Mouse (Mus musculus) spleen, postnatal 14 days (tissue): ENCODE results near the gene Cdc42ep5.

ENCODE experiments used
- DNase-seq, 2 experiments: peaks; one replicate each; pipeline ENCODE4 v3.0.0; 2021 to 2022; ENCODE audit warnings: low spot score in 2 of 2

The Cdc42ep5 gene

DNA sequence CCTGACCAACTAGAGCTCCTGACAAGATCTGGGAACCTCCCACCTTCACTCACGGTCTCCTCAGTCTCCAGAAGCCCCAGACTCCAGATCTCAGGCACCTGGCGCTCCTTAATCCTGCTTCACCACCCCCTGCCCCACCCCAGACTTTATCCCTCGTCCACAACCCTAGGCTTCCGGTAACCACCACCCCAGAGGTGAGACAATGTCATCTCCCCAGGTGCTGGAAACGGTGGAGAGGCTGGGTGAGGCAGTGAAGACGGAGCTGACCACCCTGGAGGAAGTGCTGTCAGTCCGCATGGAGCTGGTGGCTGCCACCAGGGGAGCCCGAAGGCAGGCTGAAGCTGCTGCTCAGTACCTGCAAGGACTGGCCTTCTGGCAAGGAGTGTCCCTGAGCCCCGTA lies 39.4 kb downstream of the Cdc42ep5 start:
- no peak for DNase-seq

DNA sequence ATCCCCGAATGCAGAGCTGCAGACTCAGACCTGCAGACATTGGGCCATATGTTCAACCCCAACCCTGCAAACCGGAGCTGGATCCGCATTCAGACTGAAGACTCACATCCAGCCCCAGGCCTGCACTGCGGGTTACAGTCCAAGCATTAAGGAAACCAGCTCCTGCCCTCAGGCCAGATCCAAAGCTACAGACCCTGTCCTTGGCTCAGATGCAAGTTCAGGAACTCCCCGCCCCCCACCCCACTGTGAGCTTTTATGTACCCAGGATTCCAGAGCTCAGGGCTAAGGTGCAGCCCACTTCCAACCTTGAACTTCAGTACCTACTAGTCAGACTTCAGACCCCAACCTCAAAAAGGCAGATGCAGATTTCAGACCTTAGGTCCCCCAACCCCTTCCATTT lies 39.8 kb downstream of the Cdc42ep5 start:
- no peak for DNase-seq

DNA sequence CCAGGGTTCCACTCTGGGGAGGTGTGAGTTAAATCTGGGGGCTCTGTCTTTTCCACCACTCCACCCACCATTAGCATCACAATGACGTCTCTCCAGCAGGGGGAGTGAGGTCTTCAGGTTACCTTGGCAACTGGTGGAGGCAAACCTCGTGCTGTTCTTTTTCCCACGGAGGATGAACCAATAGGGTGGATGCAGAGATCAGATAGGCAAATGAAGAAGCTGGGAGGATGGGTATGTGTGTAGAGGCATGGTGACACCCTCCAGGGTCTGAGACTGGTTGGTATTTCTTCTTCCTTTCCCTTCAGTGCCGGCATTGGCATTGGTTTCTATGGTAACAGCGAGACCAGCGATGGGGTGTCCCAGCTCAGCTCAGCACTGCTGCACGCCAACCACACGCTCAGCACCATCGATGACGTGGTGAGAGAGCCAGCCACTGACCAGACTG lies 40.3 kb downstream of the Cdc42ep5 start:
- DNase-seq: no peak

DNA sequence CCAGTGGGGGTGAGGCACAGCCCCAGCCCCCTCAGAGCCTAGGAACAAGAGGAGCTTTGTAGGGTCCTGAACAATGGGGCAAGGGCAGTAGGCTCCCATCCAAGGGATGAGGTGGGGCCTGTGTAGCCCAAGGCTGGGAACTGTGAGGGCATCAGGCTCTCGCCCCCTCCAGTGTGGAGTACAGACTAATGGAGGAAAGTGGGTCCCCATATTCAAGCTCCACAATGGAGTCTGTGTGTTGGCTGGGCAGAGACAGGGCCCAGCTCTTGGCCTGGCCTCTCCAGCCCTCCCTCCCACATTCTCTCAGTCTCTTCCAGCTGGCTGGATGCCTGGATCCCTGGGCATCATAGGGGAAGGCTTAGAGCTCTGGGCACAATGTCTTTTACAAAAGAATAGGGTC lies 40.9 kb downstream of the Cdc42ep5 start:
- DNase-seq: no peak

DNA sequence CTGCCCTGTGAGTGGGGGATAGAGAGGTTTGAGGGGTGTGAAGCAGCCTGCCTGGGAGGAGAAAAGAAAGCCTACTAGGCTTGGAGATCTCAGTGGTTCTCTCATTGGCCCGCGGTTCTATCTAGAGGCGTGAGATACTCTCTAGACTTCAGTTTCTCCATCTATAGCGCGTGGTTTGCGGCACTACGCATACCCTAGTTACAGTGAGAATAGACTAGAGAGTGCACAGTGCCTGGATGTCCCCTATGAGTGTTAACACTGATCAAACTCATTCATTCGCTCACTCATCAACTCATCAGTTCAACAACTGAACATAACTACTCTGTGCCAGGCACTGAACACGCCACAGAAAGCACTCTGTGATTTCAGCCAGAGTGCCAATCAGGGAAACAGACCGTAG lies 41.9 kb downstream of the Cdc42ep5 start:
- DNase-seq: no peak

DNA sequence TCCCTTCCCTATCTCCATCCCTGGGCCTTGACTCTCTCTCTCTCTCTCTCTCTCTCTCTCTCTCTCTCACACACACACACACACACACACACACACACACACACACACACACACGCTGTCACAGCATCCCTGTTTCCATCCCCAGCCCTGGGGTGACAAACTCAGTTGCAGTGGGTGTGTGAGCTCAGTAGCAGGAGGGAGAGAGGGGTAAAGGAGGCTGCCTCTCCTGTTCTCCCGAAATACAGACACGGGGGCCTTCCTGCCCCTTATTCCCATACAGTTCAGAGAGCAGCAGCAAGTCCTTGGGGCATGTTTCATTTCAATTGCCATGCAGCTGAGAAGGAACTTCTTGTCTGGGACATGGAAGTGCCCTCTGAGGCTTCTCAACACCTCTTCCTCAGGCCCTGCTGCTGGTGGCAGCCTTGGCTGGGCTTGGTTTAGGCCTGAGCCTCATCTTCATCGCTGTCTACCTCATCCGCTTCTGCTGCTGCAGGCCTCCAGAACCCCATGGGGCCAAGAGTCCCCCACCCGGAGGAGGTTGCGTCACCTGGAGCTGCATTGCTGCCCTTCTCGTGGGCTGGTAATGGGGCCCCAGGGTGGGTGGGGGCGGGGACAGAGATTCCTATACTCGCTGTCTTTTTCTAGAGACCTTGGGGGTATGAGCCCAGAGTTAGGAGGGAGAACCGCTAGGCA lies 42.4 kb downstream of the Cdc42ep5 start:
- no peak for DNase-seq

DNA sequence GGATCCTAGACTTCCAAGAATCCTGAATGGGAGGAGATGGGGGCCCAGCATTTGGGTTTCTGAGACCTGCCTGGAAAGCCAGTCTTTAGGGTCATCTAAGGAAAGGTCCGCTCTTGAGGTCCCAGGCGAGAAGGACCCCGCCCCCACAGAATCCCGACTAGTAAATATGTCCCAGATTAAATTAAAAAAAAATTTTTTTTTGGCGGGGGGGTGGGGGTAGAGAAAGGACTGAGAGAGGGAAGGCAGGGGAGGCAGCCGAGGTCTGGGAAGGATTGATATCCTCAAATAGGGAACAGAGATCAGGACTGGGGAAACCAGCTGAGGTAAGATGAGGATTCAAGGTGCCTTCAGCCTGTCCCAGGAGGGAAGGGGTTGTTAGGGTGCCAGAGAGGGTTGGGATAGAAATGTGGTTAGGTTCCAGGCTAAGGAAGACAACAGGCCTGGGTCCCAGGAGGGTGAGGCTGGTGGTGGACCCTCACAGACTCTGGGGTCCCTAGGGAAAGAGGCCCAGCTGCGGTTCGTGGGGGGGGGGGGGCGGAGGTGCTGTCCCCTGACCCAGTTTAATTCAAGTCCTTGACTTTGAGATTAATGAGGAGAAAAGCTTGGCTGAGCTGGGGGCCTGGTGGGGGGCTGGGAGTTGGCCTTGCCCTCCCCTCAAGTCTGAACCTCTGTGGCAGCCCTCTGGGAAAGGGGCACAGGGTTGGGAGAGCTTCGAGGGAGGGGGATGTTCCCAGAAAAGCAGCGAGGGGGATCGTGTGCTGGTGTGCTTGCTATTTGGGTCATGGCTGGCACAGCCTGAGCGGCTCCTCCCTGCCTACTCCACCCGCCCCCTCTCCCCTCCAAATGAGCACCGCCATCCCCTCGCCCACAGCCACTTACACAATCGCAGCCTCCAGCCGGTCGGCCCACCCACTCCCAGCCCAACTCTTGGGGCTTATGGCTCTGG lies 44.4 kb downstream of the Cdc42ep5 start:
- DNase-seq: no peak

DNA sequence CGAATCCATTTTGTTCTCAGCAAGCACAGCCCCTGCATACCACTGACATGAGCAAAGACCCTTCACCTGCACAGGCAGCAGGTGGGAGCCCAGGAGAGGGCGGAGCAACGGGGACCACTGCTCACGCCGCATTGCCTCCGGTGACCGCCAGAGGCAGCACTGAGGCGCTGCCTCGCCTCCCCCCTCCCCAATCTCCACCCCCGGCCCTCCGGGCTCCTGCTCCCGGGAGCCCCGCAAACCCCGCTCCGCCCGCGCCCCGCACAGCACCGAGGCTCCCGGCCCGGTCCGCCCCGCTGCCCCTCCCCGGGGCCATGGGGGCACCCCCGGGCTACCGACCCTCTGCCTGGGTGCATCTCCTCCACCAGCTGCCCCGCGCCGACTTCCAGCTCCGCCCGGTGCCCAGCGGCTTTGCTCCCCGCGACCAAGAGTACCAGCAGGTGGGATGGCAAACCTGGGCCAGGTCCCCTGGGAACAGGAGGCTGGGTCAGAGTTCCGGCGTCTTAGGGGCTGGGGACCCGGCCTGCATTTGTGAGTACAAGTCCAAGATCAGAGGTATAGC lies 45.2 kb downstream of the Cdc42ep5 start, which contains the start of gene Ttyh1:
TSS of gene Ttyh1 (plus strand) at position 65 of the 559 bp plus-strand sequence.
- DNase-seq: no peak

DNA sequence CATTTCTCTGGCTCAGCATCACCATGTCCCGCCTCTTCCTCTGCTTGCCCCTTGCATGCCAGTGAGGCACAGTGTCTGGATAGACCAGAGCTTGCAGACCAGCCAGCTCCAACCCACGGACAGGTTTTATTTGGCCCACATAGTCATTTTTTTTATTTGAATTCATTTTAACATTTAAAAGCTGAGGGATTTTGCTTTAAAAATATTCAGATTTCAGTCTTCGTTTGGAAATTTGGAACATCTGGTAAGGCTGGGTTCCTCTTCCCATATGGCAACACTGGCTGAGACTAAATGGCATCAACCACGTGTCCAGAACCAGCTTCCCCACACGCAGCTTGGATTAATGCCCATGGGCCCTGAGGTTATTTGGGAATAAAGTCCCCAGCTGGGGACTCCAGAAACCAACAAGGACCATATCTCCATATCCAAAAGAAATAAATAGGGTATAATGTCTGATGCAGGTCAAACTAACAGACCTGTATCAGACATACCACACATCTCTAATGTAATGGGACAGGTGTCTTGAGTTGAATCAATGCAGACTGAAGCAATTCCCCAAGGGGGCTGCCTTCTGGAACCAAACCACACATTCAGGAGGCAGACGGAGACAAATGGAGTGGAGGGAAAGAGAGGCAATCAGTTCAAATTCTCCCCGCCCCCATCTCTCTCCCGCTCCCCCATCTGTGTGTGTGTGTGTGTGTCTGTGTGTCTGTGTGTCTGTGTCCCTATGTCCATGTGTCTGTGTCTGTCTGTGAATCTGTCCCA lies 47.4 kb downstream of the Cdc42ep5 start:
- no peak for DNase-seq

DNA sequence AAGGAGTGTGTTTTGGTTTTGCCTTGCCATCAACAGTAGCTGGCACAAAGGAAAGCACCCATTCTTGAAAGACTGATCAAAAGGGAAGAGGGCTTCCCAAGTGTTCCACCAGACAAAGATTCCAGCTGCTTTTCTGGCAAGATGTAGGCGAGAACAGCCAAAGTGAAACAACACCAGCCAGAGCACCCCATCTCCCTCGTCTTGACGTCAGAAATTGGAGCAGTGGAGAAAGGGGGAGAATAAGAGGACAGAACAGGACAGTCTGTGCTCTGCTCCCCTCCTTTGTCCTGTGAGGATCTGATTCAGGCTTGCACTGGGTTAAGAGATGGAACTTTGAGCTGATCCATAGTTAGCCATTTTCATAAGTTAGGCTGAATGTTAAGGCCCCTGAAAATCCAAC lies 52.9 kb downstream of the Cdc42ep5 start:
- no peak for DNase-seq

DNA sequence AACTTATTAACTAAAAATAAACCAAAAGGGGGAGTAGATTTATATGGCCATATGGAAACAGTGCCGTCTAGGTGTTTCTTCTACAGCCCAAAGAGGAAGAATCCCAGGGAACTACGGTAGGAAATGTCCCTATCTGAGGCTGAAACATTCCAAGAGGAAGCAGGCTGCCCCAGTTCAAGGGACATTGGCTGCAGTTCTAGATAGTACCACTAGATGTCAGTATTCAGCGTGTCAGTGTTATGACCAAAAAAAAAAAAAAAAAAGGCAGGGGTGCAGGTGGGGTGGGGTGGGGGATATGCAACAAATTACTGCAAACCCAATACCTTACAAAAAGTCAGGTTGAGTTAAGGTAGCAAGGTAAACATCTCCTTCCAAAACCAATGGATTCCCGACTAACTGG lies 61.2 kb downstream of the Cdc42ep5 start:
- DNase-seq: no peak
